Mouse (Mus musculus) adipocyte (in vitro differentiated cells): ENCODE measurements around the gene Sema6d.
A peak's percentile ranks its signal among the peaks of the same experiment; 100 is the strongest.

Experiments used
- DNase-seq: peaks from one replicate; pipeline ENCODE4 v3.0.0-alpha.2; 2016; ENCODE audit warnings: low spot score

Gene Sema6d

DNA sequence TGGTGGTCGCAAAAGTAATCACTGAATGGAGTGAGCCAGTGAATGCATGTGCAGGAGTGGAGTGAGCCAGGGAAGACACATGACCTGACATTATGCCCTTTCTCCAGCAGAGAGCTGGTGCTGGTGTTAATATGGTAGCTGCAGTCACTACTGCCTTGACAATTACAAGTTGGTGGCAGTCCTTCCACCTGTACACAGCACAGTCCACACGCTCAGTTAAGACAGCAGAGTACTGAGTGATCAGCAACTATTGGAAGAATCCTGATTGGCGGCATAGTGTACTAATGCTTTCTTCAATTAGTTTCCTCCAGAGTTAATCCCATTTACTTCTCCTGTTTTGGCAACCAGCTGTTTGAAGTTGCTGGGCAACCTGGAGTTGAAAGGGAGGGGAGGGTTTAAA is 81.9 kb downstream of the Sema6d start:
- DNase-seq, result no peak

DNA sequence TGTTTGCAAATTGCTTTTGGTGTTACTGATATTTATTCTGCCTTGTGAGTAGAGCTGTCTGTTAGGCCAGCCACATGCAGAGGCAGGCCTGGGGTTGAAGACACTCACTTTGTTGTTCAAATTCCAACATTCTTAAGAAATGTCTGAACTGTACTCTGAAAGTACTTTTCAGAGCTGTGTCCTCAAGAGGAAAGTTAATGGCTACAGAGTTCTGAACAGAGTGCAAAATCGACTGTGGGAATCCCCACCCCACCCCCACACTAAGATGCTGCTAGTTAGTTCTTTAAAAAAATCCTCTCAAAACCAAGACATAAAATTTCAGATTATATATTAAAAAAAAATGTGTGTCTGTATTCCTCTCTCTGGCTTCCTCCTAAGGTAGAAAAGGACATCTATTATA is 86.5 kb downstream of the Sema6d start:
- peak; percentile 34 for DNase-seq

DNA sequence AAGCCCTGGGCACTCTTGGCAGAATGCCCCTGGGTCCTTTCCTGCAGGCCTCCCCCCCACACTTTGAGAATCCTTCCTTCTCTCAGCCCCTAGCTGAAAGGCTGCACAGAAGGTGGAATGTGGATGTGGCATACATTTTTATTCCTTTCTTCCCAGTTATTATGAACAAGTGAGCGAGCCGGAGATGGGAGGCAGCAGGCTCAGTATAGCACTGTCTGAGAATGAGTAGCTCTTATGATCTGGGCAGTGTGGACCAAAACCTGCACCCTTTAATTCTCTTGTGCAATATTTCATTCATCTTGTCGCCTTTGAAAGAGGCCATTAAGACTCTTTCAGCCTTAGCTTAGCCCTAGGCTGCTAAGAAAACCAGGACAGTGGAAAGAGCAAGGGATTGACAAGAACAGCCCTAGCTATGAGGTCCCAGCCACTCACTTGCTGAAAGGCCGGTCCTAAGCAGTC is 87.0 kb downstream of the Sema6d start:
- no peak for DNase-seq

DNA sequence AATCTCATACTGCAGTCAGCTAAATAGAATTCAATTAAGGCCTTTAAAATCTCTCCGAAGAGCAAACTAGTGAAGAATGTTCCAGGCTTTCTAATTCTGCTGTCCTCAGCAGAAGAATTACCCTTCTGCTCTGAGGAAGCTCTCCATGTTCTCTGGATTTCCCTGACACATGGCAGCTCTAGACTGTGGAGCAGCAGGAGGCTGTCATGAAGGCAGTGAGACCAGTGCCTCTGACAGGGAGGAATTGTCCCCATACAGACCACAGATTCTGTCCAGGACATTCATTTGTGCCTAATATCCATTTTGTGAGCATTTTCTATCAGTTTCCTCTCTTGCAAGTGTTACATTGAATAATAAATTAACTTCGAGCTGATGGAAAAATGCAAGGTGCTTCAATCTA is 99.5 kb downstream of the Sema6d start:
- no peak for DNase-seq

DNA sequence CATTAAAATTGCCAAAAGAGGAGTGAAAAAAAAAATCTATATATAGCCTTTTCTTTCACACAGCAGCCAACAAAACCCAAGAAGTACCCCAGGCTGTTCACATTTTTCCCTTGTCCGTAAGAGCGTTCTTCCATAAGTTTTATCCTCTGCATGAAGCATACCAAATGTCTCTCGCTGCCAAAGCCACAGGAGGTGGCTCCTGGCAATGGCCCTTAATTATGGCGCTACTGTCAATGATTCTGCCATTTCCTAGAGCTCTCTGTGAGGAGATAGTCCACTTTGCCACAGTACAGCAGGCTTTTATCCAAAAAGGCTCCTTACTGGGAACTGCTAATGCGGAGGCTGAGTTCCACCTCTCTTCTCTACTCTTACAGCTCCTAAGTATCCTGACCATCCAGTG is 104.3 kb downstream of the Sema6d start:
- no peak for DNase-seq

DNA sequence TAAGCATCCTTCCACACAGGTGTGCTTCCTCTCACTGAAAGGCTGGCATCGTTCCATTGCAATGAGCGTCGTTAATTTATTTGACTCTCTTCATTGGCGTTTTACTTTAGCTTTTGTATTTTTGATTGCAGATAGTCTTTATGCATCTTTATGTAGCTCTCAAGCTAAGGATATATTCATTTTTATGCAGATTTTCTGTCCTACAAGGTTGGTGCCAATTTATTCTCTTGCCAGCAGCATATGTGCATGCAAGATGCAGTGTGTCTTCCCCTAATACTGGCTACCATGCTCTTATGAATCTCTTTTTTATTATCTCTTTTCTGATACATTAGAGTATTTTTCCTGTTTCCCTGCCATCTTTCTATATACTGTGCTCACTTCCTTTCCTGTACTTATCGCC is 111.7 kb downstream of the Sema6d start:
- DNase-seq, result no peak

DNA sequence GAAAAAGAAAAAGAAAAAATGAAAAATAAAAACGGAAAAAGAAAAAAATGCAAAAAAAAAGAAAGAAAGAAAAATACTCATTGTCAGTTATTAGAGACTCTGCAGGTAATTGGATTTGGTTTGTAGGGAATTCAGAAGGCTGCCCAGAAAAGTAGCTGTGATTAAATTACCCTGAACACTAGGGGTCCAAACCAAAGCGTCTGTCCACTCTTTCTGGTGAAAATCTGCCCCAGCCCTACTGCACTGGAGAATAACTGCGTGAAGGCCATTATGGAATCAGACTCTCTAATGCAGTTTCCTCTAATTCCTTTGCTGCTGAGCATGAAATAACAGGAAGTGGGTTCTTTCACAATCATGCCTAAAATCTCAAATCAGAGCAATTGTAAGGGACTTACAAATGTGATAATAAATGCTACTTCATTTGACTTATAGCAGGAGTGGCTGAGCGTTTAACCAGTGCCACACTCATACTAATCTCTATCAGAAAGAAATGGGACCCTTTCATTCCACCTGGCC is 112.8 kb downstream of the Sema6d start:
- no peak for DNase-seq

DNA sequence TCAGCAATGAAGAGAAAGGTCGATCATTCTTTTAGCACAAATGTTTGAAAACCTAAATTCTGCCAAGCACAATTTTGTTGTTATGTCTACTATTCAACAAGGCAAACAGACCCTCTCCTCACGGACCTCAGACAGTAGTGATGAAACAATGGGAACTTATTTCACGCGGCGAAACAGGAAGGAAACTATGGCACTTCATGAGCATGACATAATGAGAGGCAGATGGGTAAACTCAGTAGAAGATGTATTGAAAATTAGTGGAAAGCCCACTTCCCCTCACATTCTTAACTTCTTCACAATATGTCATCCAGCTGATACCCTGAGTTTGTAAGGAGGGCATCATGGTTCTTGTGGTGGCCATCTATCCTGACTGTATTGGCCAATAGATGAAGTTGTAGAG is 116.0 kb downstream of the Sema6d start:
- no peak for DNase-seq

DNA sequence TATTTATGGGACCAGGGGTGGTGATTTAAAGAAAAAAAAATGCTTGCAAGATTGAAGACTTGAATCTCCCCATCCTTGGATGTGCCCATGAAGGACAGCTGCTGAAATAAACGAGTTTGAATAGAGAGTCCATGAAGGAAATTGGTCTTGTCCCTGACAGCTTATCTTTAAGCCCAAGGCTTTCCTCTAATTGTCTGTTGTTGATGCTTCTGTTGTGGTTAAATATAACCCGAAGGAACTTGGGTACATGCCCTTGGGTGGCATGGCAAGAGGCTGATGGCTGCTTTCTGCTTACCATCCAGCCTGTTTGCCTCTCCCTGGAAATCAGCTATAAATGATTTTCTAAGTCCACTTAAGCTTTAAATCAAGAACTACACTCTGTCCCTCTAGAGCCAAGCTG is 118.5 kb downstream of the Sema6d start:
- DNase-seq, result no peak

DNA sequence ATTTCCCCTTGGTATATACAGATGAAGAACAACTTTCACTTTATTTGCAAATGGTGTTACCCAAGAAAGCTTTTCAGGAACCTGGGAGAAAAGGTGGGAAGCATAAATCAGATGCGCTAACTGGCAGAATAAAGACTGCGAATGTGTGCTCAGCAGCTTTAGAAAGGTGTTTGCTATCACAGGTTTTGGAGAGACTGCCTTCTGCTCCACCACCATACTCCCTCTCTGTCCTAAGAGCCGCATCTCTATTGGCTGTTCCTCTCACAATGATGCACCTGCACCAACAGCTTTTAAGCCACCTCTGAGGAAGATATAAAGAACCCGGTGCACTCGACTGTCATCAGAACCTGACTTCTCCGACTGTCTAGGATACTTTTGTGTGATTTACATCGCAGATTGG is 133.8 kb downstream of the Sema6d start:
- DNase-seq, result no peak

DNA sequence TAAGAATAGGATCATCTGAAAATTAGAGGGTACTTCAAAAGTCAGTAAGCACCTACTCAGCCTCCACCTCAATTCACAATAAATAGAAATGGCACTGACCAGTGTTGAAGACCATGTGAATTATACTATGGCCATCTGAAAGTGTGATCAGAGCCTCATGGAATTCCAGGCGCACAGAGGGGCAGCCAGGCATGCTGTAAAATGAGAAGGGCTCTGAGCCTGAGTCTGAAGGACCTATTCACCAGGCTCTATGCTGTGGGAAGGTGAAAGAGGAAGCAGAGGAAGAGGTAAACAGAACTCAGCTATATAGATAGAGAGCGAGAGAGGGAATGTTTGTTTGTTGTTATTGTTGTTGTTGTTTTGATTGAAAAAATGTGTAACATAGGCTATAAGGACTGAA is 134.6 kb downstream of the Sema6d start:
- DNase-seq, result no peak

DNA sequence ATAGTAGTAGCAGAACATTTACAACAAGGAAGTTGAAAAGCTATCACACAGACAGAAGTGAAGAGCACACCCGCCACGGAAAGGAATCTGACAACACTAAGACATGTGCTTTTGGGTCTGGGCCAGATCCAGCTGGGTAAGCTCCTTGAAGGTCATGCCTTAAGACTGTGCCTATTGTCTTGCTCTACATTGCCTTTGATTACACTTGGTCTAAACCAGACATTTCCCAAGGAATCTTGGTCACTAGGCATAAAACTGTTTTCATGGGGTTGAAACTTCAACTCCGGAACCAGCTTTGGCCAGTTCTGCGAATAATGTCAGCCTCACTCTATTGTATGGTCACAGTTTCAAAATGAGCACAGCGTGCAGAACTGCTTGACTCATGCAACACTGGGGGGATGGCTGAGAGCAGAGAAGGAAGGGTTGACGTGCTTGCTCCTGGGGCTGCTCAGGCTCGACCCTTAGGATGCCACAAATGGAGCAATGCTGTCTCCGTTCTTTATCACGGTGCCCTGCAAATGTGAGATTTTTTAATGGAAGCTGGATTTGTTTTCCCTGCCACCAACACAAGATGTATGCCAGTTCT is 145.0 kb downstream of the Sema6d start:
- no peak for DNase-seq

DNA sequence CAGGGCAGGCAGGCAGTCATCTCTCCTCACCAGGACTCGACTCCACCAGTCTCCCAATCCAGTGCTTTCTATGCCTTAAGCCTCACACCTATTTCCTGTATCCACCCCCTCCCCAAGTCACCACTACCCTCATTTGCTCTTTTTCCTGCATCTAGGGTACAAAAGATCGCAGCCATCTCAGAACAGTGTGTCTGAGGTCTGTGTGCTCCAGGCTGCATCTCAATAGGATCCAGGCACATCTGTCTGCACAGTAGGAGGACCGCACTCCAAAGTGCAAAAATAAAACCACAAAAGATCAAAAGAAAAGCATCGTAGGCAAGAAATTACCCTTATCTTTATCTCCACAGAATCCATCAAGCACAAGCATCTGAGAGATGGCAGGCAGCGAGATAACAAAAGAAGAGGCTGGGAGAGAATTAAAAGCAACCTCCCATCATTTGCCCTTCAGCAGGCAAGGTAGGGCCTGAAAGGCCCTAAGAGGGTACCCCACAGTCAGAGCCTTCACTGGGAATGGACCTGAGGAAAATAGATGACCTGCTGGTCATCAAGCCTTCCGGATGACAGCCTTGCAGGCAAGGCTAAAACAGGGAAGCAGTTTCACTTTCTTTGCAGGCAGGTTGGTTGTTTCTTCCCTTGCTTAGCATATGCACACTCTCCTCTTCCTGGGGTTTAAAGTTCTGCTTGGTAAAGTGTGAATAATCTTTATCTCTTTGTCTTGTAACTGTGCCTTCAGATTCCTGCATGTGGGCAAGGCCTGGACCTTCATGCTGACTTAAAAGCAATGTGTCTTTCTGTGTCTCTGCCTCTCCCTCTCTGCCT is 145.7 kb downstream of the Sema6d start:
- no peak for DNase-seq

DNA sequence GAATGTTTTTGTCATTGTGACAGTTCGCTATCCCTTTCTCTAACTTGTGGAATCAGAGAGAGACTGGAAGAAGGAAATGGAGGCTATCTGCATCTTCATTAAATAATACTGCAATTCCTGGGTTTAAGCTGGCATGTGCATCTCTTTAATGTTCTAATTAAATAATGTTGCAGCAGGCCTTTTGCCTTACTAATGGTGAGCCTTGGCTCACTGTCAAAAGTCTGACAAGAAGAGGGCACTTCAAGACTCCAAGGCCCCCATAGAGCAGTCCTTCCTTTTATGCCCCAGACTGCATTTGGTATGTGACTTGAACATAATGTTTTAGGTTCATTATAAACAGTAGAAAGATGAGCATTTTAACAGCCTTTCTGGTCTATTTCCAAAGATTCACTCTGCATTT is 147.1 kb downstream of the Sema6d start:
- DNase-seq, result no peak

DNA sequence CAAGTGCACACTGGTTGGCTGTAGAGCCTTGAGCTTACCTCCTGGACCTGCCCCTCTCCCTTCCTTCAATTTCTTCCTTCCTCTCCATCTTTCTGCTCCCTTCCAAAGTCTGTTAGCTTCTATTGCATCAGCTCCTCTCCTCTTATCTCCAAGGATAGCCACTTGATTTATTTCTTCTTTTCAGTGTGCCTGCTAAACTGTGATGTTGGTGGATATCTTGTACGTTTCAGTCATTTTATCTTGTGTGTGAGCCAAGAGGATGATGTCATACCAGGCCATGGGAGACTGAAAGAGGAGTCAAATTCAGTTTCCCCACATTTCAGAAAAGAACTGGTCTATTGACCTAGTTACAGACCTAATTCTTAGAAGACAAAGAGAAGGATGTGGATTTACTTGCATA is 153.8 kb downstream of the Sema6d start:
- DNase-seq, result peak; percentile 76

DNA sequence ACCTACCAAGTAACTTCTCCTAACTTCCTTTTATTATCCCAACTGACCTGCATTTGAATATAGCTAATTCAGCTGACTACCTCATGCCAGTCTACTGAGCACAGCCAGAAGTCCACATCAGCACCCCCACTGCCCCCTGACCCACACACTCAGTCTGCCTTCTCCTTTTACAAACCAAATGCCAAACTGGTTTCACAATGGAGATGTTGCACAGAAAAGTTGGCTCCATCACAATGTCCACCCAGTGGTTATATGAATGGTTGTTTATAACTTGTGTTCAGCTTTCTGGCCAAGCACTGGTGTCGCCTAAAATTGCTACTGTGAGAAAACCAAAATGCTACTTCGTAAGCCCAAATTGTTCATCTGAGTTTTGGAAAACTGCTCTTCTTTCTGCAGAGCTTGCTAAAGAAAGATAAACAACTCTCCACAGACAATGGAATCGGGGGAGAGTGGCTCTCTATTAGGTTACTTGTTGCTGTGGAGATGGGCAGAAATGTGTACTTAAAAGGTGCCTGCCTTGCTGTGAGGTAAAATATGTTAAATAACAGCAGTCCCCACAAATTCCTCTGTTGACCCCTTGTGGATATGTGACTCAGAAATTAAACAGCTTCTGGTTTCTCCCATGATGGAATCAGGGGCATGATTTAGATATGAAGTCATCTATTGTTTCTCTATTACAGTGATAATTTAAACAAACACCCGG is 154.9 kb downstream of the Sema6d start:
- peak; percentile 99 for DNase-seq

DNA sequence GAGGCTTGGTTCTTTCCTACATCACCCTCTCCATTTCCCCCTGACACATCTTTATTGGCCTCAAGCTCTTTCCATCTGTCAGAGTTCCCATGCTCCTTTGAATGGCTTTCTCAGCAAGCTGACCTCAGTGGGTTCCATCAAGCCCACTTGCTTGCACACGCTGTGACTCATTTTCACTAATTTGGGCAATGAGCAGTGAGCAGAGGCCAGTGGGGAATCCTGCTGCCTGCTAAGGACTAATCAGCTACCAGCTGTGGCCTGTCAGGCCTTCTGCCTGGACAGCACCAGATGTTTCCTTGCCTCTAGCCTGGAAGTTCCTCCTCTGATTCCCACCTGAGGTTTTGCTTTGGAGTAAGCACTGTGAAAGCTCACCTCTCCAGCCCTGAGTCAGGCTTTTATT is 168.3 kb downstream of the Sema6d start:
- no peak for DNase-seq

DNA sequence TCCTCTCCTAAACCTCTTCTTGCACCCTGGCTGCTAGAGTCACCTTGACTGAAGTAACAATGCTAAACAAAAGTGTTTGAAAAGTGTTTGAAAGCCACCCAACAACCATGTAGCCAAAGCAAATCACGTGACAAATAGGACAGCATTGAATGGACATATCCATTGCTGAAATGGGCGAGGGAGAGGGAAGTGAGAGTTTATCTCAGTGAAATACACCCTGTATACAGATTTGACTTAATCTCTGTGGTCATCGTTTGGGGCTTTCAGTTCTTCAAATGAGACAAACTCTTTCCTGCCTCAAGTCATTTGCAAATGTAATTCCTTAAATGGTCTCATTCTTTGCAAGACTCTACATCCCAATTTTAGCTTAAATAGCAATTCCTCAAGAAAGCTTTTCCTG is 174.5 kb downstream of the Sema6d start:
- DNase-seq, result no peak

DNA sequence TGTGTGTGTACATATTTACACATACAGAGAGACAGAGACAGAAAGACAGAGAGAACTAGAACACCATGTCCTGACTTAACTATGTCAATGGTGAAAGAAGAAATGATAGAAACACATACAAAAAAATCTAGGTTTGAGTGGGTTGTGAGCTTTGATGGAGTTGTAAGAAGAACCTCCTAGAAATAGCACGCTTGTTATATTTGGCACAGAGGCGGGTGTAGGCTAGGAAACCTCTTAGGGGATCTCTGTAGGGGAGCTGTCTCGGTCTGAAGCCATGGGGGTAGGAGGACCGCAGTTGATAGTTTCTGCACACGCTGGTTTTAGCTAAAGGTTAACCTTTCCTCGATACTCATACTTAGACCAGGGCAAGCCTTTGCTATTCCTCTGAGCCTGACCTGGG is 181.4 kb downstream of the Sema6d start:
- DNase-seq, result no peak

DNA sequence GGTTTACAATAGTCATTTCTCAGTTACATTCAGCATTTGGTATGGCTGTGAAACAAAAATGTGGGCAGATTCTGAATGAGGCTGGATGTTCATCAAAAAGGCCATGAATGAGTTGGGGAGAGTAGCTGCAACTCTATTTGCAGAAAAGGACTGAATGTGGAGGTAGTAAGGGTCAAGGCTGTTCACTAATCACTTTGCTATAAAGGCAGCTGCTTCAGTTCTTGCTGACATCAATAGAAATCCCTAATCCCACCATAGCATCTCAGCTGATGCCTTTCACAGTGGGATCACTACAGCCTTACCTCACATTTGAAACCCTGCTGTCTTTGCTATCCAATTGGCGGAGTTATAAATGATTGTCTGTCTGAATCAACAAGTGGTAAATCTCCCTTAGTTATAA is 187.7 kb downstream of the Sema6d start:
- DNase-seq, result no peak

DNA sequence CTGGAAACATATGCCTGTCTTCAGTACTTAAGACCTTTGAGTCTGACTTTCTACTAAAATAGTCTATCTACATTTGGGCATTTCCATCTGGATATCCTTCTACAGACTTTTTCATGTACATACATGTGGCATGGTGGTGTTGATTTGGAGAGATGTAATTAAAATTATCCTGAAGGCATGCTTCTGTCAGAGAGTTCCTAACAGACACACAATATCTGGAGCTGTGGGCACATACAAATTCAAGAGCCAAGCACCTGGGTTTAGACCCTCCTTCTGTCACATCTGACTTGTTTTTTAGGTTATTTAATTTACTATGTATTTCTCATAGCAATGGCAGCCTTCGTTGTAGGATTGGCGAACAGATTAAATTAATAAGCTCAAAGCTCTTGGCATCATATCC is 195.3 kb downstream of the Sema6d start:
- no peak for DNase-seq

DNA sequence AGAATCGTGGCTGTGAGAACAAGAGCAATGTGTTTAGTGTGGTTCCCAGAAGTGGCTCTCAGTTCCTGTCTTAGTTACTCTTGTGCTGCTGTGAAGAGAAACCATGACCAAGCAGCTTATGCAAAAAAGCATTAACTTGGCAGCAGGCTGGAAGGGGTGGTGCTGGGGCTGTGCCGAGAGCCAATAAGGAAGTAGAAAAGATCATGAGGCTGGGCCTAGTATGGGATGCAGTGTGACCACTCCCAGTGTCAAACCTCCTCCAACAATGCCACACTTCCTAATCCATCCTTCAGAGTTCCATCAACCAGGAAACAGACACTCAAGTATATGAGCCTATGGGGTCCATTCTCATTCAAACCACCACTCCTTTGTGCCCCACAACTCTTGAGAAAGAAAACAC is 199.6 kb downstream of the Sema6d start:
- DNase-seq, result no peak

DNA sequence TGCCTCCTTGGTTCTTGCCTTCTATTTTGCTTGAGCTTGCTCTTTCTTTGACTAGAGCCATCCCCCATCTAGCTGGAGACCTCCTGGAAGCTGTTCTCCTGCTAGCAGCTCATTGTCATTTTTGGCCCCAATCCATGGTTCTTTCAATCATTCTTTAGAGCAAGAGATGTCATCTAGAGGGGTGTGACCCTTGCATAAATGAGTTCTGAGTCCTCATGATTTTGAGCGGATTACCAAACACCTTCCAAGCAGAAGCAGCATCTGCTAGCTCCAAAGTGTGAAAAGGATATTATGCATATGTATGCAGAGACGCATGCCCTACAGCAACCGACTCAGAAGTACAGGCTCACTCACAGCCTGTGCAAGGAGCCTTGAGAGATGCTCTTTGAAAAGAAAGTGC is 201.4 kb downstream of the Sema6d start:
- no peak for DNase-seq
